Mouse (Mus musculus) lung, embryonic 14.5 days (tissue): ENCODE results near the gene Borcs6. TPM values are rescaled to one million over a fixed set of nuclear protein-coding genes. Genes with fewer than 3 reads are reported as not detected.
"Not testable (repeated sequence)": the region's sequence is repeated elsewhere in the genome, so short reads cannot be mapped to it uniquely, and the experiment has no call there.

ENCODE experiments used
- ATAC-seq: fragments of 200-750 bp; cut with Nextera tagmentation; 2 replicates; pipeline ENCODE4 v1.8.0; 2017; ENCODE audit warnings: mild to moderate bottlenecking, moderate TSS enrichment, moderate library complexity; ENCODE audit not compliant: insufficient read depth
- DNase-seq: peaks from one replicate; pipeline ENCODE4 v3.0.0-alpha.2; 2015
- H3K27ac ChIP-seq: fragments of 300-500 bp; sonication (generic); 2 replicates; pipeline ENCODE4 v1.5.1; 2014; ENCODE audit warnings: low read depth, mild to moderate bottlenecking, moderate library complexity
- H3K27me3 ChIP-seq: fragments of 300-500 bp; sonication (generic); 2 replicates; pipeline ENCODE4 v1.6.1; 2014; ENCODE audit warnings: low read length, control low read depth; ENCODE audit not compliant: insufficient read depth
- H3K36me3 ChIP-seq: fragments of 300-500 bp; sonication (generic); 2 replicates; pipeline ENCODE4 v1.6.1; 2014; ENCODE audit warnings: control low read depth; ENCODE audit not compliant: insufficient read depth
- H3K4me1 ChIP-seq: fragments of 300-500 bp; sonication (generic); 2 replicates; pipeline ENCODE4 v1.6.1; 2014; ENCODE audit warnings: antibody characterized with exemption, control low read depth; ENCODE audit not compliant: insufficient read depth
- H3K4me2 ChIP-seq: fragments of 300-500 bp; sonication (generic); 2 replicates; pipeline ENCODE4 v1.6.1; 2014; ENCODE audit warnings: mild to moderate bottlenecking
- H3K4me3 ChIP-seq: fragments of 300-500 bp; sonication (generic); 2 replicates; pipeline ENCODE4 v1.5.1; 2014; ENCODE audit warnings: low read depth, low read length
- H3K9ac ChIP-seq: fragments of 300-500 bp; sonication (generic); 2 replicates; pipeline ENCODE4 v1.6.1; 2014
- H3K9me3 ChIP-seq: fragments of 300-500 bp; sonication (generic); 2 replicates; pipeline ENCODE4 v1.6.1; 2016; ENCODE audit warnings: low read depth, low read length, control low read depth
- CTCF ChIP-seq: IDR thresholded peaks from 2 replicates; pipeline ENCODE4 v1.5.1; 2016; ENCODE audit warnings: antibody characterized with exemption, low read depth
- WGBS: fragments of 180-500 bp; shearing (Covaris S2); extraction: QIAGEN DNeasy Blood & Tissue Kit; methylation state at CpG from one replicate; pipeline ENCODE4 v1.1.7; 2014; 5-methylcytosine and 5-hydroxymethylcytosine counted together
- polyA plus RNA-seq: library from polyadenylated mRNA; unstranded; fragments of >200 nt; fragmentation: Nextera tagmentation; extraction: Ambion mirVana; gene quantifications from 2 replicates; pipeline ENCODE4 v1.2.1, GENCODE M21; 2014

Gene Borcs6
- polyA plus RNA-seq = 8.0 and 9.5 TPM in 2 replicates

- Histone ChIP-seq H3K27ac (peak within 1 kb of the TSS; percentile 92), H3K36me3 (0 out of 2 replicates have a peak, but pooled peaks cover 1% of the 10 kb centered on the region), H3K4me3 (peak within 1 kb of the TSS; percentile 85), H3K27me3 (no peaks in the 10 kb centered on the region), H3K9ac (peak within 1 kb of the TSS; percentile 77), H3K4me1 (peaks cover 15% of the 10 kb centered on the region), H3K9me3 (no peaks in the 10 kb centered on the region), H3K4me2 (peak within 1 kb of the TSS; percentile 97)
- TF ChIP-seq CTCF = no peak
- DNase-seq = peak; percentile 98
- WGBS = under 1% methylated on average over 64 of the region's 64 CpGs
- peak; percentile 89 for ATAC-seq
These were observed at the start of gene Borcs6 for GRCm38 (mm10) chr11:69059357-69059974. Gene Borcs6, plus strand, starts transcription at chr11:69059717.

- DNase-seq (no peak), ATAC-seq (no peak)
- no peak overlapping the region for H3K27ac ChIP-seq
- H3K9me3 ChIP-seq = no peaks in the 10 kb centered on the region
- H3K4me1 ChIP-seq = no peaks in the 10 kb centered on the region
- H3K9ac ChIP-seq = no peak overlapping the region
- peak overlapping the region; percentile 87 for H3K4me2 ChIP-seq
- 0 out of 2 replicates have a peak overlapping the region, but pooled peaks have one; percentile 50 for H3K4me3 ChIP-seq
- H3K27me3 ChIP-seq = no peaks in the 10 kb centered on the region
- WGBS = 82% methylated on average over 15 of the region's 15 CpGs
- H3K36me3 ChIP-seq = no peaks in the 10 kb centered on the region
- no peak for TF ChIP-seq CTCF
These were observed 48.9 kb upstream of the Borcs6 start for GRCm38 (mm10) chr11:69010400-69011323.

- H3K9ac ChIP-seq = peak overlapping the region; percentile 61
- not testable (repeated sequence) for H3K27me3 ChIP-seq, H3K9me3 ChIP-seq, DNase-seq, ATAC-seq, H3K36me3 ChIP-seq, H3K4me1 ChIP-seq
- peak overlapping the region; percentile 83 for H3K27ac ChIP-seq
- peak overlapping the region; percentile 87 for H3K4me2 ChIP-seq
- peak; percentile 23; the same call in 1 of the 2 replicates for TF ChIP-seq CTCF
- 52% methylated on average over 2 of the region's 2 CpGs for WGBS
- H3K4me3 ChIP-seq = peak overlapping the region; percentile 50
These were observed 48.1 kb upstream of the Borcs6 start for GRCm38 (mm10) chr11:69011445-69011844.

GRCm38 (mm10) chr11:69012071-69012601 is 47.4 kb upstream of the Borcs6 start:
- H3K4me2 ChIP-seq = peak overlapping the region; percentile 87

GRCm38 (mm10) chr11:69015644-69016441 is 43.7 kb upstream of the Borcs6 start, which contains the start of gene Ctc1:
Gene Ctc1, plus strand, starts transcription at chr11:69015911.
- DNase-seq = peak; percentile 97
- Histone ChIP-seq H3K36me3 (no peaks in the 10 kb centered on the region), H3K4me1 (peaks cover 4% of the 10 kb centered on the region; the same call in 1 of the 2 replicates), H3K27me3 (no peaks in the 10 kb centered on the region), H3K9me3 (no peaks in the 10 kb centered on the region), H3K27ac (peak within 1 kb of the TSS; percentile 95), H3K9ac (peak within 1 kb of the TSS; percentile 94), H3K4me2 (peak within 1 kb of the TSS; percentile 82), H3K4me3 (peak within 1 kb of the TSS; percentile 63)
- 2% methylated on average over 38 of the region's 38 CpGs for WGBS
- peak; percentile 97 for ATAC-seq
- peak; percentile 88 for TF ChIP-seq CTCF

More at GRCm38 (mm10) chr11:69012071-69012601, 47.4 kb upstream of the Borcs6 start:
- H3K27me3 ChIP-seq = no peaks in the 10 kb centered on the region
- peak overlapping the region; percentile 50 for H3K4me3 ChIP-seq
- H3K36me3 ChIP-seq = no peaks in the 10 kb centered on the region
- ATAC-seq (0 out of 2 replicates have a peak, but pooled peaks have one; percentile 21), DNase-seq (peak; percentile 94)
- H3K9ac ChIP-seq = peak overlapping the region; percentile 61
- H3K9me3 ChIP-seq = no peaks in the 10 kb centered on the region
- H3K4me1 ChIP-seq = peaks cover 4% of the 10 kb centered on the region; the same call in 1 of the 2 replicates
- TF ChIP-seq CTCF = no peak
- H3K27ac ChIP-seq = peak overlapping the region; percentile 83
- 1% methylated on average over 18 of the region's 18 CpGs for WGBS

GRCm38 (mm10) chr11:69016755-69017154 is 42.8 kb upstream of the Borcs6 start:
- TF ChIP-seq CTCF = no peak
- Histone ChIP-seq H3K27me3 (no peaks in the 10 kb centered on the region), H3K9ac (peak overlapping the region; percentile 94), H3K4me1 (peaks cover 4% of the 10 kb centered on the region; the same call in 1 of the 2 replicates), H3K36me3 (peaks cover 7% of the 10 kb centered on the region), H3K9me3 (no peaks in the 10 kb centered on the region), H3K4me3 (peak overlapping the region; percentile 63), H3K4me2 (peak overlapping the region; percentile 82), H3K27ac (peak overlapping the region; percentile 95)
- DNase-seq (peak; percentile 16), ATAC-seq (no peak)
- WGBS = 58% methylated on average over 3 of the region's 3 CpGs
